Mouse (Mus musculus) frontal cortex, postnatal 10 days (tissue): Measurements from ENCODE around the gene Wnt9b.

ENCODE experiments used
- DNase-seq, 2 experiments: peaks; one replicate each; pipeline ENCODE4 v3.0.0; 2022; ENCODE audit warnings: low spot score in 2 of 2, mixed read lengths in 1 of 2

The Wnt9b gene

GRCm38 (mm10) chr11:103683667-103684334 is 65.8 kb downstream of the Wnt9b start:
- no peak for DNase-seq
